Mouse (Mus musculus): ENCODE data around the gene Aifm3. TPM values are rescaled to one million over a fixed set of nuclear protein-coding genes. Genes with fewer than 3 reads are reported as not detected.

The Aifm3 gene
- polyA plus RNA-seq (2012; rRNA removed), result 1.9 and 3.3 TPM in 2 replicates

DNA sequence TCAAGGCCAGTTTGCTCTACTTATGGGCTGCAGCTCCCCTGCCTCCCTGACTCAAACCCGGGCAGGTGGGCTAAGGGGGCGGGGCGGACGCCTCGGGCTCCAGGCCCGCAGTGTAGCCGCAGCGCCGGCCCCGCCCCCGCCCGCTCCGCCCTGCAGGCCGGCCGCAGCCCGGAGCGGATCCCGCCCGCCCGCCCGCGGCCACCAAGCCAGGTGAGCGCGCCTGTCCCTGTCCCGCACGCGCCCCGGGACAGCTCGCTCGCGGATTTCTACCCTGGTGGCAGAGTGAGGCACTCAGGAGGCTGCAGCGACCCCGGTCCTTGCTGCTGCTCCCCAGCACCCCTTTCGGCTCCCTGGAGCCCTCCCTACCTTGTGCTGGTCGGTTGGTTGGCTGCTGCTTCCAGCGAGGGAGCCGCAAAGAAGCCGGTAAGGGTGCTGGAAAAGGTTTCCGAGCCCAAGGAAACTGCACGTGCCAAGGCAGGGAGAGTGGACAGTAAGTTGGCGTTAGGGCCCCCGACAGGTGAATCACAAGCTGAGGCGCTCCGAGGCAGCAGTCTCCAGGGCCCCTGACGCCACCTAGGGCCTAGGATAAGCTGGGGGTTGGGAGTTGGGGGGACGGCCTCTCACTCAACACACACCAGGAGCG, at the start of gene Aifm3:
Aifm3 (plus strand) TSS at position 143 of the 643 bp plus-strand sequence.
- no peak for DNase-seq (ENCODE audit: low read depth)

GRCm38 (mm10) chr16:17451541-17452372, 37.7 kb upstream of the Aifm3 start, which contains the start of gene Crkl:
Gene Crkl (plus strand): TSS chr16:17451987.
- peak; percentile 64 for DNase-seq (ENCODE audit: low read depth)

DNA sequence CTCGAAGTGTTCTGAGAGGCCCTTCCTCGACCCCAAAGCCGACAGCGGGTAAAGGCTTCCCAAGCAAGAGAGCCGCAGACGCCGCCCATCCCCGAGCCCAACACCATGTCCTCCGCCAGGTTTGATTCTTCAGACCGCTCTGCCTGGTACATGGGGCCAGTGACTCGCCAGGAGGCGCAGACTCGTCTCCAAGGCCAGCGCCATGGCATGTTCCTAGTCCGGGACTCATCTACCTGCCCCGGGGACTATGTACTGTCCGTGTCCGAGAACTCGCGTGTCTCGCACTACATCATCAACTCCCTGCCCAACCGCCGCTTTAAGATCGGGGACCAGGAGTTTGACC, 37.1 kb upstream of the Aifm3 start:
- no peak for DNase-seq (ENCODE audit: low read depth)

GRCm38 (mm10) chr16:17456901-17457300, 32.5 kb upstream of the Aifm3 start:
- no peak for DNase-seq (ENCODE audit: low read depth)

DNA sequence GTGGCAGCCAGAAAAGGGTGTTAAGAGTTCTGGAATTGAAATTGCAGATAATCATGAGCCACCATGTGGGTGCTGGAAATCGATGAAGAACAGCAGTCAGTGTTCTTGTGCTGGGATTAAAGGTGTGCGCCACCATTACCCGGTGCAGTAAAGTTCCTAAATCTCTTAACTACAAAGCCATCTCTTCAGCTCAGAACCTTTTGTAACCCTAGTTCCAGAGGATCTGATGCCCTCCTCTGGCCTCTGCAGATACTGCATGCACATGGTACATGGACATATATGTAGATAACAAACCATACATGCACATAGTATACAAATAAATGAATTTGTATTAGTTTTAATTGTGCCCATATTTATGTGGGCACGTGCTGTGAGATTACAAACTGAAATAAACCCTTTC, 29.2 kb upstream of the Aifm3 start:
- no peak for DNase-seq (ENCODE audit: low read depth)

GRCm38 (mm10) chr16:17461596-17461995, 27.8 kb upstream of the Aifm3 start:
- no peak for DNase-seq (ENCODE audit: low read depth)

DNA sequence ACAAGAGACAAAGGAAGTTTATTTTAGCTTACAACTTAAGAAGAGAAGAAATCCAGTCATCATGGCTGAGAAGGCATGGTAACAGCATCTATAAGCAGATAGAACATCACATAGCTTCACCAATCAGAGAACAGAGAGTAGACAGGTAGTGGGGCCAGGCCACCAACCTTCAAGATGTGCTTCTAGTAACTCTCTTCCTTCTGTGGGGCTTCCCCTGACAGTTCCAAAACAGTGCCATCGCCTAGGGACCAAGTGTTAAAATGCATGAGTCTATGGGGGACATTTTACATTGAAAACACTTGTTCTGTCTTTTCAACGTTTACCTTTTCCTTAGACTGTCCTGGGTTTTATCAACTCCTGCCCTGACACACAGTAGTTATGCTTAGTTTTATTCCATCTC, 26.2 kb upstream of the Aifm3 start:
- DNase-seq (ENCODE audit: low read depth), result no peak

DNA sequence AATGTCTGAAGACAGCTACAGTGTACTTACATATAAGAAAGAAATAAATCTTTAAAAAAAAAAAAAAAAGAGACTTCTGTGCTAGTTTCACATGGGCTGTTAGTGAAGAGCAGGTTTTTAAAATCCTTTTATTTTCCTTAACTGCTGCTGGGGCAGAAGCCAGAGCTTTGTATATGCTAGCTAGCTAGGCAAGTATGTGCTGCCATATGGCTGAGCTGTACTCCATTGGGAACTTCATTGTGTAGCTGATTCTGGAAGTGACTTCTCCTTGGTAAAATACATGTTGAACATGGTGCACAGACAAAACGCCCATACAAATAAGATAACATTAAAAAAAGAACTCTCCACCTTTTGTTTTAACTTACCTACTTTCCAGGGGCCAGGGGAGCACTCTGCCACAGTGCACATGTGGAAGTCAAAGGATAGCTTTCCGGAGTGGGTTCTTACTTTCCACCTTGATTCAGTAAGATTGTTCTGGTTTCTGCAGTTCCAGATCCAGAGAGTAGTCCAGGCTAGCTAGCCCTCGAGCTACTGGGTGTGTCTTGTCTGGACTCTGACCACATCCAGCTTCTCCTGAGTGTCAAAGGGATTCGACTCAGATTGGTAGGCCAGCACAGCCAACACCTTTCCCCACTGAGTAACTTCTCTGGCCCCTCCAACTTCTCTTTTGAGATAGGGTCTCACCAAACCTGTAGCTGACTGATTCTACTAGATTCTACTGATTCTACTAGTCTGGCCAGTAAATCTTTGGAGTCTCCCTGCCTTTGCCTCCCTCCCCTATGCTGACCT, 22.3 kb upstream of the Aifm3 start:
- DNase-seq (ENCODE audit: low read depth), result no peak

GRCm38 (mm10) chr16:17472498-17472897, 16.9 kb upstream of the Aifm3 start:
- DNase-seq (ENCODE audit: low read depth), result no peak

- no peak for DNase-seq (ENCODE audit: low read depth)
These were observed 15.3 kb upstream of the Aifm3 start for GRCm38 (mm10) chr16:17474091-17474490.

DNA sequence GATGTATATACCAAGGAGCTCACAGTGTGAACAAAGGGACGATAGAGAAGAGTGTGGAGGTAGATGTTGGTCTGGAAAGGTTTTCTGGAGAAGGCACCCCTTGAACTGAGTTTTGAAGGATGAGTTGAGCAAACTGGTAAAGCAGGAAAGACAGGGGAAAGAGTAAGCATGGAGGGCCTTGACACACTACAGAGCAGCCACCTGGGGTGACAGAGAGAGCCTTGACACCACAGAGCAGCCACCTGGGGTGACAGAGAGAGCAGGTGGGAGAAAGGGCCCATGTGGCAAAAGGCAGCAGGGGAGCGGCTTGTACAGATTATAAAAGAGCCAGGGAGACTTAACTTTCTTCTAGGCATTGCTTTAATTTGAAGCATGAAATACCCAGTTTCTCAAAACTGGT, 14.7 kb upstream of the Aifm3 start:
- DNase-seq (ENCODE audit: low read depth), result no peak

DNA sequence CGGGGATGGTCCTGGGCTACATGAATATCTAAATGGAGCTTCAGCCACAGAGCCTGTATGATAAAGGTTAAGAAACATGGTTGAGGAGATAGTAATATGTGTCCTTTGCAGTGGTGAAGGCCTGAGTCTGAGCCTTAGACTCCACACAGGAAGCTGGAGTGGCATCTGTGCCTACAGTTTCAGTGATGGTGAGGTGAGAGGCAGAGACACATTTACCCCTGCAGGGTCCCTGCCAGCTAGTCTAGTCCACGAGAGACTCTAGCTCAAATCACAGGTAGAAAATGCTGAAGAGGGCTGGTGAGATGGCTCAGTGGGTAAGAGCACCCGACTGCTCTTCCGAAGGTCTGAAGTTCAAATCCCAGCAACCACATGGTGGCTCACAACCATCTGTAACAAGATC, 14.1 kb upstream of the Aifm3 start:
- DNase-seq (ENCODE audit: low read depth), result no peak

- no peak for DNase-seq (ENCODE audit: low read depth)
These were observed 11.0 kb upstream of the Aifm3 start for GRCm38 (mm10) chr16:17478331-17478943.

DNA sequence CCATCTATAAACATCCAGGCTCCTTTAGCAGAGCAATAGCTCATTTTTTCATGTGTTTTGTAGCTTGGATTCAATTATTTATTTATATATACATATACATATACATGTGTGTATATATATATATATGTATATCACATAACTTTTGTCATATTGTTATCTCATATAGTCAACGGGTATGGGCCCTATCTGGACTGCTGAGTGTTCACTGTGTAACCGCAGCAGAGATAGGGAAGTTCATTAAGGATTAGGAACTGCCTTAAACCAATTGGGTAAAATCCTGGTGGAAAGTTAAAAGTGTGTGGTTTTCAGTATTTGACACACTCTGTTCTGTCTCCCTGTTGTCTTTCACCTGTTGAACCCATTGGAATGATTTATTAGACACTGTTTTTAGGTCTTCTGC, 7.9 kb upstream of the Aifm3 start:
- no peak for DNase-seq (ENCODE audit: low read depth)

GRCm38 (mm10) chr16:17486505-17486904, 2.9 kb upstream of the Aifm3 start:
- DNase-seq (ENCODE audit: low read depth), result no peak

- DNase-seq (ENCODE audit: low read depth), result no peak
These were observed 638 bp upstream of the Aifm3 start for GRCm38 (mm10) chr16:17488478-17489468.

GRCm38 (mm10) chr16:17491154-17491553, 1.7 kb downstream of the Aifm3 start:
- DNase-seq (ENCODE audit: low read depth), result no peak

GRCm38 (mm10) chr16:17491896-17492561, 2.6 kb downstream of the Aifm3 start:
- DNase-seq (ENCODE audit: low read depth), result no peak

GRCm38 (mm10) chr16:17496499-17497305, 7.3 kb downstream of the Aifm3 start:
- DNase-seq (ENCODE audit: low read depth), result no peak
